Mouse (Mus musculus): ENCODE results near the gene Mthfsl.
"Not testable (repeated sequence)": the region's sequence is repeated elsewhere in the genome, so short reads cannot be mapped to it uniquely, and the experiment has no call there.

Gene Mthfsl

GRCm38 (mm10) chr9:88691307-88691706 lies 28.8 kb downstream of the Mthfsl start:
- not testable (repeated sequence) for DNase-seq (ENCODE audit: low spot score in 2 of 2)

GRCm38 (mm10) chr9:88689451-88689850 lies 30.6 kb downstream of the Mthfsl start:
- not testable (repeated sequence) for DNase-seq (ENCODE audit: low spot score in 2 of 2)

- DNase-seq (ENCODE audit: low spot score in 2 of 2): not testable (repeated sequence)
Observed at GRCm38 (mm10) chr9:88686719-88687118, 33.4 kb downstream of the Mthfsl start.

- DNase-seq (ENCODE audit: low spot score in 2 of 2): not testable (repeated sequence)
Observed at GRCm38 (mm10) chr9:88658341-88658740, 61.8 kb downstream of the Mthfsl start.

- DNase-seq (ENCODE audit: low spot score in 2 of 2): not testable (repeated sequence)
Observed at GRCm38 (mm10) chr9:88650742-88651141, 69.4 kb downstream of the Mthfsl start.
